Comparison of ENCODE assay signal across 8 mouse cellular contexts in genomic region chr13:56115386-56115785, GRCm38 (mm10). TPM values are rescaled to one million over a fixed set of nuclear protein-coding genes. Genes with fewer than 3 reads are reported as not detected.
DNase-seq lines count a peak whose midpoint lies in the region; ATAC-seq and TF ChIP-seq lines count a peak whose summit lies in the region.

No protein-coding gene starts in this region.

- peak overlapping the region; percentile 41 for H3K4me3 ChIP-seq in E14TG2a.4 (replicated peaks; ENCODE audit: low read length)
- H3K4me3 ChIP-seq in limb, embryonic 15.5 days, result no peak overlapping the region

- H3K4me1 ChIP-seq in E14TG2a.4 (replicated peaks; ENCODE audit: low read depth, low read length), result peaks cover 97% of the 10 kb centered on the region
- peaks cover 77% of the 10 kb centered on the region for H3K4me1 ChIP-seq in limb, embryonic 15.5 days

- intact Hi-C loops in heart, postnatal 14 days (cut with DNase I), result no loop called here

- 0 out of 2 replicates have a peak, but pooled peaks cover 5% of the 10 kb centered on the region for H3K9me3 ChIP-seq in E14TG2a.4 (ENCODE audit: low read length)
- no peaks in the 10 kb centered on the region for H3K9me3 ChIP-seq in limb, embryonic 15.5 days

- no peak overlapping the region for H3K9ac ChIP-seq in limb, embryonic 15.5 days

- whole genome bisulfite sequencing in limb, embryonic 15.5 days, result 31% methylated on average over 9 of the region's 9 CpGs

- peak; percentile 25 for DNase-seq in NIH3T3 (ENCODE audit: low read depth)
- DNase-seq in heart, postnatal 14 days, result peak; percentile 46 to 54
- no peak for DNase-seq in spleen, postnatal 4 days (ENCODE audit: low spot score in 2 of 2)
- no peak for DNase-seq in ovary, postnatal 10 days (ENCODE audit: low spot score)
- no peak for DNase-seq in spleen, postnatal 36 days (ENCODE audit: low spot score in 2 of 2)

- H3K27me3 ChIP-seq in E14TG2a.4 (ENCODE audit: insufficient read depth, low read length), result no peaks in the 10 kb centered on the region
- H3K27me3 ChIP-seq in limb, embryonic 15.5 days, result no peaks in the 10 kb centered on the region

- no peak overlapping the region; the same call in 1 of the 2 replicates for H3K4me2 ChIP-seq in limb, embryonic 15.5 days

- H3K36me3 ChIP-seq in E14TG2a.4 (ENCODE audit: insufficient read depth, low read length), result peaks cover 73% of the 10 kb centered on the region
- H3K36me3 ChIP-seq in limb, embryonic 15.5 days, result peaks cover 14% of the 10 kb centered on the region

- peak overlapping the region; percentile 83 for H3K27ac ChIP-seq in limb, embryonic 15.5 days

- no peak for ATAC-seq in limb, embryonic 15.5 days (ENCODE audit: insufficient number of reproducible peaks, low FRiP score, low TSS enrichment, low read depth)
- no peak for ATAC-seq in megakaryocyte progenitor cell, adult 5-6 weeks (replicated peaks; ENCODE audit: poor library complexity)

- no peak for TF ChIP-seq CTCF in E14TG2a.4 (conservative IDR thresholded peaks at IDR 0.05; ENCODE audit: low read length)

RNA-seq across cellular contexts. Expression of gene H2afy, which starts 20.8 kb away (rescaled TPM):
- total RNA-seq in heart, postnatal 14 days (2021), result 10 to 100 TPM; 68.3 to 68.5 TPM
- polyA plus RNA-seq in limb, embryonic 15.5 days (2015; fragmentation: Nextera tagmentation; extraction: Ambion mirVana), result 242 and 272 TPM in 2 replicates
- 720 and 754 TPM in 2 replicates for total RNA-seq in megakaryocyte progenitor cell, adult 5-6 weeks (2015)
- 1,515 and 1,537 TPM in 2 replicates for total RNA-seq in megakaryocyte progenitor cell, adult 5-6 weeks (2017)

Comparison
In these comparisons a context has a peak if more than half of its experiments do, and no peak if none do; other contexts are left out.
1. DNase-seq: peak in NIH3T3 (single experiment) and heart, postnatal 14 days (2 of 2); none in spleen, postnatal 4 days (0 of 2), ovary, postnatal 10 days (single experiment) and spleen, postnatal 36 days (0 of 2).
2. RNA of gene H2afy, which starts 20.8 kb away (total RNA-seq): 720 to 1,537 TPM in megakaryocyte progenitor cell, adult 5-6 weeks; 68.3 to 68.5 TPM in heart, postnatal 14 days; every median in the first group is over 10 times any median in the second.